Mouse (Mus musculus): ENCODE data around the gene Cluh.

Cluh gene

GRCm38 (mm10) chr11:74649095-74649646 is at the start of gene Cluh:
Gene Cluh, plus strand, starts transcription at chr11:74649495.
- DNase-seq: peak; percentile 99

- DNase-seq: no peak
Observed at GRCm38 (mm10) chr11:74602286-74602685, 47.0 kb upstream of the Cluh start.

GRCm38 (mm10) chr11:74610068-74610467 is 39.2 kb upstream of the Cluh start:
- DNase-seq: no peak

GRCm38 (mm10) chr11:74610545-74611176 is 38.6 kb upstream of the Cluh start, which contains the start of gene Rap1gap2:
Gene Rap1gap2, minus strand, starts transcription at chr11:74610915.
- DNase-seq: peak; percentile 14

- DNase-seq: no peak
Observed at GRCm38 (mm10) chr11:74611437-74611836, 37.9 kb upstream of the Cluh start.

- DNase-seq: no peak
Observed at GRCm38 (mm10) chr11:74613428-74613827, 35.9 kb upstream of the Cluh start.

- no peak for DNase-seq
Observed at GRCm38 (mm10) chr11:74615571-74615970, 33.7 kb upstream of the Cluh start.

- peak; percentile 94 for DNase-seq
Observed at GRCm38 (mm10) chr11:74619201-74619955, 29.9 kb upstream of the Cluh start, which contains the start of gene Ccdc92b. Gene Ccdc92b, plus strand, starts transcription at chr11:74619605.

GRCm38 (mm10) chr11:74619956-74620300 is 29.4 kb upstream of the Cluh start:
- DNase-seq: no peak

- DNase-seq: no peak
Observed at GRCm38 (mm10) chr11:74621974-74622669, 27.2 kb upstream of the Cluh start.

GRCm38 (mm10) chr11:74623693-74624092 is 25.6 kb upstream of the Cluh start:
- peak; percentile 76 for DNase-seq

GRCm38 (mm10) chr11:74625333-74625732 is 24.0 kb upstream of the Cluh start:
- DNase-seq: no peak

GRCm38 (mm10) chr11:74627481-74627880 is 21.8 kb upstream of the Cluh start:
- no peak for DNase-seq

- DNase-seq: no peak
Observed at GRCm38 (mm10) chr11:74631880-74632789, 17.2 kb upstream of the Cluh start.

GRCm38 (mm10) chr11:74634490-74635275 is 14.6 kb upstream of the Cluh start:
- DNase-seq: peak; percentile 80

GRCm38 (mm10) chr11:74637486-74637885 is 11.8 kb upstream of the Cluh start:
- DNase-seq: no peak

- peak; percentile 89 for DNase-seq
Observed at GRCm38 (mm10) chr11:74637971-74638790, 11.1 kb upstream of the Cluh start.

GRCm38 (mm10) chr11:74638791-74639411 is 10.4 kb upstream of the Cluh start:
- DNase-seq: no peak

GRCm38 (mm10) chr11:74639628-74640027 is 9.7 kb upstream of the Cluh start:
- no peak for DNase-seq

- no peak for DNase-seq
Observed at GRCm38 (mm10) chr11:74647966-74648365, 1.3 kb upstream of the Cluh start.
